Mouse (Mus musculus) adrenal gland (tissue): Measurements from ENCODE around the gene Rcsd1.

Experiments
- intact Hi-C: fragments of 180-260 bp; cut with DNase I; formaldehyde crosslinking; loops from one replicate; pipeline ENCODE4 v1.15.1; 2025

Gene Rcsd1

GRCm38 (mm10) chr1:165634151-165634884 lies 75.2 kb downstream of the Rcsd1 start, which contains the start of gene Mpzl1:
TSS of gene Mpzl1 (minus strand) at chr1:165634538.
- intact Hi-C loops = no loop called here

DNA sequence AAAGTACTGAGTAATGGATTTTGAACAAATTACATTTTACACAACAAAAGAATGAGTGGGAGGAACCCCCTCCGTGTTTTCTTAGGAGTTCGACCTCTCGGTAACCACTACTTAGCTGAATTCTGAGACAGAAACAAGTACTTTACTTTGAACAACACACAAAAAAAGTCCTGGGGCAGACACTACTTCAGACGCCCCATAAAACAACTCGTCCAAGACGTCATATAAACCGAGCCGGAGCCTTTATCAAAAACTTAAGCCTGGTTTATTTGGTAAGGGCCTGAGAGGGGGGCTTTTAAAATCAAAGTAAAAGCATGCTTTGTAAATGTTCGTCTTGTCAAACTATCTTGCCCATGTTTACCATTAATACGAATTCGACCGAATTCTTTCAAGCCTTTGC lies 76.2 kb downstream of the Rcsd1 start:
- intact Hi-C loops = no loop called here

- intact Hi-C loops = no loop called here
Measured at GRCm38 (mm10) chr1:165631136-165631535, 78.4 kb downstream of the Rcsd1 start.

GRCm38 (mm10) chr1:165629975-165630374 lies 79.6 kb downstream of the Rcsd1 start:
- intact Hi-C loops = no loop called here

- intact Hi-C loops = no loop called here
Measured at GRCm38 (mm10) chr1:165628603-165629002, 81.0 kb downstream of the Rcsd1 start.

GRCm38 (mm10) chr1:165625896-165626295 lies 83.7 kb downstream of the Rcsd1 start:
- intact Hi-C loops = no loop called here

DNA sequence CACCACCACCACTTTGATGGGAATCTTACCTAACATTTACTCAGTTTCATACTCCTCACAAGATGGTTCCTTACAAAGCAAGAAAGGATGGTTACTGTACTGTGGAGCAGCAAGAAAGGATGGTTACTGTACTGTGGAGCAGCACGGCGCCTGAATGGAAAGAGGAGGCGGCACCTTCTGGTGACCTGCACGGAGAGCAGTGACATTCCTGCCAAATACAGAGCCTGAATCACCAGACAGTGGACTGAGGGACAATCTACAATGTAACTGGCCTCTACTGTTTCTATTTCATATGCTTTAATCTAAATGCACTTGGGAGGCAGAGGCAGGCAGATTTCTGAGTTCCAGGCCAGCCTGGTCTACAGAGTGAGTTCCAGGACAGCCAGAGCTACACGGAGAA lies 84.5 kb downstream of the Rcsd1 start:
- intact Hi-C loops = no loop called here

- intact Hi-C loops = no loop called here
Measured at GRCm38 (mm10) chr1:165618201-165618624, 91.3 kb downstream of the Rcsd1 start.

GRCm38 (mm10) chr1:165617166-165617891 lies 92.2 kb downstream of the Rcsd1 start:
- intact Hi-C loops = no loop called here

DNA sequence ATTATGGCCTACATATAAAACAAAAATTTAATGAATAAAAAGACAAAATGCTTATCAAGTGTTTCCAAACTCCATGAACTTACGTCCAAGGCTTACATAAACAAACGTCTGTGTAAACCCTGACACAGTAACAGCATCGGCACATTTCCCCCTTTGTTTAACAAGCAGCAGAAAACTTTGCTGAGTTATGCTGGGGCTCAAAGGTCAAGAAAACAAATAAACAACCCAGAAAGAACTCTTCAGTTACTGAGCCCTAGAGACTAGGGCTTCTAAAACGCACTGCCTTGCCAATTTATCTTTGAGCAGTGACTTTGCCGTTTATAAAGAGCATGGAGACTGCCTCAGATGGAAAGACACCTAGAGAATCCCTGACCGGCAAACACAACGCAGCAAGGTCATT lies 92.9 kb downstream of the Rcsd1 start:
- intact Hi-C loops = no loop called here

GRCm38 (mm10) chr1:165614793-165615192 lies 94.8 kb downstream of the Rcsd1 start:
- intact Hi-C loops = no loop called here

DNA sequence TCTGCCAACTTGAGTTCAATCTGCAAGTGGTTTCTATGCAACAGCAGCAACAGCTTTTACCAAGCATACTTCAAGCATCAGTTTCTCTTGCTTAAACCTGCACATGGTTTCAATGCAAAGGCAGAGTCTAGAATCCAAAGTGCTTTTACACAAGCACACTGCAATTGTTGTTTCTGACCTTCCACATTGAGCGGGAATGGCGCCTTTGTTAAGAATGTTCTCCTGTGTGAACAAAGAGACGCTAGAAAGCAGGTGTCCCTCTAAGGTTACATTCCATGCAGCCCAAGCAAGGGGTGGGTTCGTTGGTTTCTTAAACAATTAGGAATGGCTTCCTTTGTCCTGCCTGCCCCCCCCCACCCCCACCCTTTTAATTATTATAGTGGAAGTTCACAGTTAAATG lies 95.6 kb downstream of the Rcsd1 start:
- intact Hi-C loops = no loop called here

DNA sequence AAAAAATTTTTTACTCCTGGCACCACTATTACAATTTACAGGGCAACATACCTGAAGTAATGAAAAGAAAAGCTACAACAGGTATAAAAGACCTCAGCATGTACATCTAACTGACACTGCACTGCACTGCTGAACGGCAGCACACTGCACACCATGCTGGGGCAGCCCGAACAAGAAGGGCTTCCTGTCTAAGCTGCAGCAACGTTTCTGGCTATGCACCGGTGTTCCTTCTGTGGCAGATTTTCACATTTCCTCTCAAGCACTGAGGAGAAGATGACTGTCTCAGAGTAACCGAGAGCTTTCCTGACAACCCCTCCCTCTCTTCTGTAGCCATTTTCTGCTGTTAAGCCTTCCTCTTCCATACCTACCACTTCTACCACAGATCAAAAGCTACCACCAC lies 96.8 kb downstream of the Rcsd1 start:
- intact Hi-C loops = no loop called here

- intact Hi-C loops = no loop called here
Measured at GRCm38 (mm10) chr1:165610321-165610999, 99.1 kb downstream of the Rcsd1 start.

- intact Hi-C loops = no loop called here
Measured at GRCm38 (mm10) chr1:165609495-165610320, 99.8 kb downstream of the Rcsd1 start.

DNA sequence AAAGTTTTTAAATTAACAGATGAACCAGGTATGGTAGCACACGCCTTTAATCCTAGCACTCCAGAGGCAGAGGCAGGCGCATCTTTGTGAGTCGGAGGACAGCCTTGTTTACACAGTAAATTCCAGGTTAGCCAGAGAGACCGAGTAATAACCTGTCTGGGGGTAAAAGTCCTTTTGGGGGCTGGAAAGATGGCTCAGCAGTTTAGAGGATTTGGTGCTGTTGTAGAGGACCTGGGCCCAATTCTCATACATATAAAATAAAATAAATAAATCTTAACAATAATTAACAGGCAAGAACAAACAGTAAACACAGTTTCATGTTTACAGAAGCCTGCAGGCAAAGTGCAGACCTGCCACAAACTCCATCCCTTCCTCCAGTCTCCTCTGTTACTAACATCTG lies 100.7 kb downstream of the Rcsd1 start:
- intact Hi-C loops = no loop called here

DNA sequence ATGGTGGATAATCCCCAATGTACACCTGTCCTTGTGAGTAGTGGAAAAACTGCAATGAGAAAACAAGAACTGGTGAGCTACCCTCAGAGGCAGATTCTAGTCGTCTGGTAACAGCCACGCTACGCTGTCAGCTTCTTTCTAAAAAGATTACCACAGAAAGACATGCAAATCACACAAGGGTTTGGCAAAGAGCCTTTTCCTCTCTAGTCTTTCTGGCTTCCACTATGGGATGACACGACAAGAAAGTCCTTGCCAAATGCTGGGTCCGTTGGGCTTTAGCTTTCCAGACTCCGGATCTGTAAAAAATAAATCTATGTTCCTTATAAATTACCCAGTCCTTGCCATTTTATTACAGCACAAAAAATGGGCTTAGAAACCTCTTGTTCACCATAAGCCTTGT lies 103.8 kb downstream of the Rcsd1 start:
- intact Hi-C loops = no loop called here

- intact Hi-C loops = no loop called here
Measured at GRCm38 (mm10) chr1:165605108-165605507, 104.4 kb downstream of the Rcsd1 start.

DNA sequence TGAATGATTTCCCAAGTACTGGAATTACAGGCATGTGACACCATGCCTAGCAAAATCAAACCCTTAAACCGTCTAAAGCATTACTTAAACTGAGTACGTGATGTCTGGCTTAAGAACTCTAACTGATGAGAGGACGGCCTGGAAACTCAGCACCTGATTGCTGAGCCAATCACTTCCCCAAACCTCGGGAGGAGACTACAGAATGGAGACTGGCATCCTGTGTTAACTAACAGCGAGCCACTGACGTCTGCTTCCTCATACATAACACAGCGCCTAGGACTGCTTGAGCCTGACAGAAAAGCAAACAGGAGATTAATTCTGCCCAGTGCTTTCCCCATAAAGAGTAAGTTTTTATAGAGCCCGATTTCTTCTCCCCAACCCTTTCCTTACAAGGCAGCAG lies 105.4 kb downstream of the Rcsd1 start:
- intact Hi-C loops = no loop called here

- intact Hi-C loops = no loop called here
Measured at GRCm38 (mm10) chr1:165603218-165603617, 106.3 kb downstream of the Rcsd1 start.

- intact Hi-C loops = no loop called here
Measured at GRCm38 (mm10) chr1:165601775-165602280, 107.7 kb downstream of the Rcsd1 start.
